Mouse (Mus musculus): ENCODE measurements around the gene Nt5e. TPM values are rescaled to one million over a fixed set of nuclear protein-coding genes. Genes with fewer than 3 reads are reported as not detected.
"Not testable (repeated sequence)": the region's sequence is repeated elsewhere in the genome, so short reads cannot be mapped to it uniquely, and the experiment has no call there.

Nt5e gene
- polyA plus RNA-seq (2014; fragmentation: Nextera tagmentation; extraction: Ambion mirVana): 21.4 and 21.6 TPM in 2 replicates

DNA sequence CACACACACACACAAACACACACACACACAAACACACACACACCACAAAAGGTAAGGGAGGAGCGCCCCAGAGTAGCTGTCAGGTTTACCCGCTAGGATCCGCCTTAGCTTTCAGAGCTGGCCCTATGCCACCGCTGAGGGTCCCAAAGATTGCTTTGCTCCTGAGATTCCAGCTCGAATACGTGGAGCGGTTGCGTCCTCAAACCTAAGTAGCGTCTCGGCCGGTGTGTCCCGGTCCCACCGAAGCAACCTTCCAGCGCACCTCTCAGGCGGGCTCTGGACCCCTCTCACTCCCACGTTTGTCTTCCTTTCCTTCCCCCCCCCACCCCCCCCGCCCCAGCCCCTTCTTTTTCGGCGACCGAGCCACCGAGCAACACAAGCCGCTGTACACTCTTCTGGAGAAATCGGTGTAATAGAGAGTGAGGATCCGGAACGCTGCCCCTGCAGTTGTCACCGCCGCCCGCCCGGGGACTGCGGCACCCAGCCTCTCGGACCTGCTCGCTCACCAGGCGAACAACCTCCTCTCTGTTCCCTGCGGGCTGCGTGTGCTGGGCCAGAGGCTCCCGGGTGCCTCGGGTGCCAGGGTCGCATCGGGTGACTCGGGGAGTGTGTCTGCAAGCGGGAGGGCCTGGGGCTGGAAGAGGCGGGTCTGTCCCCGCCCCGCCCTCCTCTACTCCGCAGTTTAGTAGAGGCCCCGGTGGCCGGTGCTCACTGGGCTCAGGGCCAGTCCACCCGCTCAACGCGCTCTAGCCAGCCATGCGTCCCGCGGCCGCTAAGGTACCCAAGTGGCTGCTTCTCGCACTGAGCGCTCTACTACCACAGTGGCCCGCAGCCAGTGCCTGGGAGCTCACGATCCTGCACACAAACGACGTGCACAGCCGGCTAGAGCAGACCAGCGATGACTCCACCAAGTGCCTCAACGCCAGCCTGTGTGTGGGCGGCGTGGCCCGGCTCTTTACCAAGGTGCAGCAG is at the start of gene Nt5e:
TSS of gene Nt5e (plus strand) at position 268 of the 972 bp plus-strand sequence.
- Histone ChIP-seq H3K4me2 (ENCODE audit: low read depth, low read length) (peak within 1 kb of the TSS; percentile 93), H3K9ac (ENCODE audit: low read depth, low read length) (peak within 1 kb of the TSS; percentile 65), H3K9me3 (ENCODE audit: control insufficient read depth, low read length) (no peaks in the 10 kb centered on the region), H3K27ac (replicated peaks; ENCODE audit: low read depth, low read length) (no peak within 1 kb of the TSS), H3K4me3 (ENCODE audit: low read depth, low read length) (peak within 1 kb of the TSS; percentile 55), H3K36me3 (ENCODE audit: control insufficient read depth, insufficient read depth, low read length) (no peaks in the 10 kb centered on the region), H3K4me1 (ENCODE audit: control insufficient read depth, insufficient read depth, low read length) (0 out of 2 replicates have a peak, but pooled peaks cover 3% of the 10 kb centered on the region), H3K27me3 (replicated peaks; ENCODE audit: control insufficient read depth, insufficient read depth, low read length) (peaks cover 13% of the 10 kb centered on the region)
- under 1% methylated on average over 49 of the region's 66 CpGs for WGBS
- DNase-seq (ENCODE audit: low spot score) (peak; percentile 81), ATAC-seq (ENCODE audit: low read depth) (peak; percentile 93)

DNA sequence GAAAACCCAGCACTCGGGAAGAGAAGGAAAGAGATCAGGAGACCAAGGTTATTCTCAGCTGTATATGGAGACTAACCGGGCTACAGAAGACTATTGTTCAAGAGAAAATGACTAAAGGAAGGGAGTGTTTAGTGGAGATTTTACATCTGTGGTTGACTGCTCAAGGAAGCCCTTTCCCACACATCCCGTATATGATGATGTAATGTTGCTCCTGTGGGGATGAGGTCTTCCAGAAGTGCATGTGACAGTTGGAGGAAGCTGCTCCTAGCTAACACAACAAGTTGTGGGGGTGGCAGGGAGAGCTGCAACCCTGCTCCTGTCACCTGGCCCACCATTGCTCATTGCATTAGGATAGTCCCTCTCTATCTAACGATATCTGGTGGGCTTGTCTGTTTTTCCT is 49.4 kb upstream of the Nt5e start:
- Histone ChIP-seq H3K4me3 (ENCODE audit: low read depth, low read length) (no peak overlapping the region), H3K4me2 (ENCODE audit: low read depth, low read length) (no peak overlapping the region), H3K4me1 (ENCODE audit: control insufficient read depth, insufficient read depth, low read length) (no peaks in the 10 kb centered on the region), H3K9me3 (ENCODE audit: control insufficient read depth, low read length) (no peaks in the 10 kb centered on the region), H3K9ac (ENCODE audit: low read depth, low read length) (no peak overlapping the region), H3K27ac (replicated peaks; ENCODE audit: low read depth, low read length) (no peak overlapping the region), H3K27me3 (replicated peaks; ENCODE audit: control insufficient read depth, insufficient read depth, low read length) (no peaks in the 10 kb centered on the region), H3K36me3 (ENCODE audit: control insufficient read depth, insufficient read depth, low read length) (no peaks in the 10 kb centered on the region)
- DNase-seq (ENCODE audit: low spot score): no peak
- WGBS: 85% methylated on average over 4 of the region's 4 CpGs
- ATAC-seq (ENCODE audit: low read depth): no peak

DNA sequence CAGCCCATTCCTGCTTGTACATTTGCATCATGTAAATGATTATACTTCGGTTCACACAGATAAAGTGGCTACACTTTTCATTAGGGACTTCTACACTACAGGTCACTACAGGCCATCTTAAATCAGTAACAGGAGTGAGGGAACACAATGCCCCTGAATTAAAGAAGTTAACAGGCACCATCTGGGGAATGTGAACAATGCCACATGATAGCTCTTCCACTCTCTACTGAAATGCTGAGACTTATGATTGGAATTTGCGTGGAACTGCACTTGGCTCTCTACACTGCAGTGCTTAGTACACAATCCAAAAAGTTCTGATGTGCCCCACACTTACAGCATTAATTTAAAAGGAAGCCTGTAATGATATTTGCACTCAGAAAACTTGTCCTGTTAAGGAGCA is 47.3 kb upstream of the Nt5e start:
- no peaks in the 10 kb centered on the region for H3K4me1 ChIP-seq (ENCODE audit: control insufficient read depth, insufficient read depth, low read length)
- H3K27ac ChIP-seq (replicated peaks; ENCODE audit: low read depth, low read length): no peak overlapping the region
- ATAC-seq (ENCODE audit: low read depth) (no peak), DNase-seq (ENCODE audit: low spot score) (peak; percentile 22)
- no peaks in the 10 kb centered on the region for H3K27me3 ChIP-seq (replicated peaks; ENCODE audit: control insufficient read depth, insufficient read depth, low read length)
- H3K9ac ChIP-seq (ENCODE audit: low read depth, low read length): no peak overlapping the region
- no peaks in the 10 kb centered on the region for H3K9me3 ChIP-seq (ENCODE audit: control insufficient read depth, low read length)
- no peaks in the 10 kb centered on the region for H3K36me3 ChIP-seq (ENCODE audit: control insufficient read depth, insufficient read depth, low read length)
- H3K4me3 ChIP-seq (ENCODE audit: low read depth, low read length): no peak overlapping the region
- 32% methylated on average over 2 of the region's 2 CpGs for WGBS
- H3K4me2 ChIP-seq (ENCODE audit: low read depth, low read length): no peak overlapping the region

DNA sequence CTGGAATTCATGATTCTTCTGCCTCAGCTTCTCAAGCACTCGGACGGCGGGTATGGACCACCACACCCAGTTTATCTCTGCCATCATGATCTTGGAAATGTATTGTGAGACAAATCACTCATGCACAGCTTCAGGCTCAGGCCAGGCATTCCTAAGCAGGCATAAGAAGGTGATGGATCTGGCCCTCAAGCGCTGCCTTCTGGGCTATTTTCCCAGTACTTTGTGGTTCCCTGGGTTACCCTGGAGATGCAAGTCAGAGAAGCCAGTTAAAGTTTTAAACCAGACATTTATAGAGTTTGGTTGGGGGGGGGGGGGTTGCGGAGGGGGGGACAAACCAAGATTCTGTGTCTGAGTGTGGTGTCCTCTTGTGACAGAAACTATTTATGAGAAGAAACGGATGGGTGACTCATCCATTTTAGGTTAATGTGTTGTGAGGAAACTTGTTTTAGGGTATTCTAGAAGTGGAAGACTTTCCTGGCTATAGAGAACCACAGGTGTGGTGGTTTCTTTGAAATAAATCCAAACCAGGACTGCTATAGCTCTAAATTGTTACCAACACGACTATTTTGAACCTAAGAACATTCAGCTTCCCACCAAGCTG is 37.3 kb upstream of the Nt5e start:
- Histone ChIP-seq H3K4me3 (ENCODE audit: low read depth, low read length) (no peak overlapping the region), H3K9ac (ENCODE audit: low read depth, low read length) (no peak overlapping the region), H3K9me3 (ENCODE audit: control insufficient read depth, low read length) (no peaks in the 10 kb centered on the region), H3K27ac (replicated peaks; ENCODE audit: low read depth, low read length) (no peak overlapping the region), H3K4me2 (ENCODE audit: low read depth, low read length) (no peak overlapping the region), H3K4me1 (ENCODE audit: control insufficient read depth, insufficient read depth, low read length) (no peaks in the 10 kb centered on the region), H3K27me3 (replicated peaks; ENCODE audit: control insufficient read depth, insufficient read depth, low read length) (no peaks in the 10 kb centered on the region), H3K36me3 (ENCODE audit: control insufficient read depth, insufficient read depth, low read length) (no peaks in the 10 kb centered on the region)
- DNase-seq (ENCODE audit: low spot score): no peak
- 81% methylated on average over 7 of the region's 7 CpGs for WGBS
- no peak for ATAC-seq (ENCODE audit: low read depth)

DNA sequence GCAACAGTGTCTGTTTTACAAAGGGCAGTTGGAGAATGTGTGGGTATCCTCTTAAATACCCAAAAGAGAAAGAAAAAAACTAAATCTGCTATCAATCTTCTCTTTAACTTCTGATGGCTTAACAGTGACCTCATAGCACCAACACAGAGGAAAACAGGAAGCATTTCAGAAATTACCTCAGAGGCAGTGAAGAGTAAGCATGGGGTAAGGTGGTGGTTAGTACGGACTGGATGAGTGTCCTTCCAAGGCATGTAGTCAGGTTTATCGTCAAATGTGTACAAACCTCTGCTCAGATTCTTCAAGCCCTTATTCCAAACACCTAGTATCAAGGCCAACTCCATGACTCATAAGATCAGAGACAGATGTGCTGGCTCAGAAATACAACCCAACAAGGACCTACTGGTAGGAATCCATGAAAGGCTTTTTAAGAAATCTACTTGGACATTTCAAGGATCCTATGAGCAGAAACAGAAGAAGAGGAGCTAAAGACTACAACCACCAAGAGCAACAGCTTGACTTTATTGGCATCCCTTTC is 34.1 kb upstream of the Nt5e start:
- WGBS: 84% methylated on average over 2 of the region's 2 CpGs
- Histone ChIP-seq H3K4me3 (ENCODE audit: low read depth, low read length) (no peak overlapping the region), H3K9me3 (ENCODE audit: control insufficient read depth, low read length) (no peaks in the 10 kb centered on the region), H3K4me1 (ENCODE audit: control insufficient read depth, insufficient read depth, low read length) (no peaks in the 10 kb centered on the region), H3K36me3 (ENCODE audit: control insufficient read depth, insufficient read depth, low read length) (no peaks in the 10 kb centered on the region), H3K4me2 (ENCODE audit: low read depth, low read length) (no peak overlapping the region), H3K9ac (ENCODE audit: low read depth, low read length) (no peak overlapping the region), H3K27me3 (replicated peaks; ENCODE audit: control insufficient read depth, insufficient read depth, low read length) (no peaks in the 10 kb centered on the region), H3K27ac (replicated peaks; ENCODE audit: low read depth, low read length) (no peak overlapping the region)
- DNase-seq (ENCODE audit: low spot score) (no peak), ATAC-seq (ENCODE audit: low read depth) (no peak)

DNA sequence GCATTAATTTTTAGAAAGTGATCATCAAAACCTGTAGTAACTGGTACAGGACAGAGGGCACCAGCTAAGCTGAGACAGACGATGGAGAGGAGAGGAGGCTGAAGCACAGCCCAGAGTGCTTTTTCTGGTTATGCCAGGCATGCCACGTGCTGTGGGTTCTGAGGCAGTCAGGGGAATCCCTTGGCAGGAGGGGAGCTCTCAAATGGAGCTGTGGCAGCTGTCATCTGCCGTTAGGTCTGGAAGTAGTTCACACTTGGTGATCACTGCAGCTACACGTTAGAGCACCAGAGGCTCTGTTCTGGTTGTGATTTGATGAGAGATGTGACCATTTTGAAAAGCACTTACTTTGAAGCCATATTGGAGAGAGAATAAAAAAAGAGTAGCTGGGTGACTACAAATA is 31.2 kb upstream of the Nt5e start:
- Histone ChIP-seq H3K27ac (replicated peaks; ENCODE audit: low read depth, low read length) (no peak overlapping the region), H3K9me3 (ENCODE audit: control insufficient read depth, low read length) (no peaks in the 10 kb centered on the region), H3K36me3 (ENCODE audit: control insufficient read depth, insufficient read depth, low read length) (no peaks in the 10 kb centered on the region), H3K4me2 (ENCODE audit: low read depth, low read length) (no peak overlapping the region), H3K9ac (ENCODE audit: low read depth, low read length) (no peak overlapping the region), H3K4me1 (ENCODE audit: control insufficient read depth, insufficient read depth, low read length) (no peaks in the 10 kb centered on the region), H3K4me3 (ENCODE audit: low read depth, low read length) (no peak overlapping the region), H3K27me3 (replicated peaks; ENCODE audit: control insufficient read depth, insufficient read depth, low read length) (no peaks in the 10 kb centered on the region)
- WGBS: 52% methylated on average over 4 of the region's 4 CpGs
- DNase-seq (ENCODE audit: low spot score) (peak; percentile 13), ATAC-seq (ENCODE audit: low read depth) (no peak)

DNA sequence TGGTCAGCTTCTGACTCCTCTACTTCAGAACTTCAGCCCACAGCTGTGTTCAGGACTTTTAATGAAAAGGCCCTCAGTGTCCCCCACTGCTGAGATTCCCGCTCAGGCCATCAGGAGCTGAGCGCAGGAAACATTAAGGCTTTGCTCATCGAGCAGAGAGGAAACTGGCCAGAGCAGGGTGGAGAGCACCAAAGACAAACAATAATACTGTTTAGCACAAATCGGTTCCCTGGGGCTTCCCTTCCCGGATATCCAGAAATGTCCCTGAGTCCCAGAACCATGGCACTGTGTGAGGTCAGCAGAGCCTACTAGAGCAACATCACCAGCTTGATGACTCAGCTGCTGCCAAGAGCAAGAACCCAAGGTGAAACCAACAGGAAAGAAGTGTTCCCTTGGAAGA is 30.7 kb upstream of the Nt5e start:
- Histone ChIP-seq H3K4me2 (ENCODE audit: low read depth, low read length) (no peak overlapping the region), H3K9ac (ENCODE audit: low read depth, low read length) (no peak overlapping the region), H3K36me3 (ENCODE audit: control insufficient read depth, insufficient read depth, low read length) (no peaks in the 10 kb centered on the region), H3K4me3 (ENCODE audit: low read depth, low read length) (no peak overlapping the region), H3K4me1 (ENCODE audit: control insufficient read depth, insufficient read depth, low read length) (no peaks in the 10 kb centered on the region), H3K27ac (replicated peaks; ENCODE audit: low read depth, low read length) (no peak overlapping the region), H3K9me3 (ENCODE audit: control insufficient read depth, low read length) (no peaks in the 10 kb centered on the region), H3K27me3 (replicated peaks; ENCODE audit: control insufficient read depth, insufficient read depth, low read length) (no peaks in the 10 kb centered on the region)
- 53% methylated on average over 5 of the region's 5 CpGs for WGBS
- peak; percentile 17 for DNase-seq (ENCODE audit: low spot score)
- no peak for ATAC-seq (ENCODE audit: low read depth)

DNA sequence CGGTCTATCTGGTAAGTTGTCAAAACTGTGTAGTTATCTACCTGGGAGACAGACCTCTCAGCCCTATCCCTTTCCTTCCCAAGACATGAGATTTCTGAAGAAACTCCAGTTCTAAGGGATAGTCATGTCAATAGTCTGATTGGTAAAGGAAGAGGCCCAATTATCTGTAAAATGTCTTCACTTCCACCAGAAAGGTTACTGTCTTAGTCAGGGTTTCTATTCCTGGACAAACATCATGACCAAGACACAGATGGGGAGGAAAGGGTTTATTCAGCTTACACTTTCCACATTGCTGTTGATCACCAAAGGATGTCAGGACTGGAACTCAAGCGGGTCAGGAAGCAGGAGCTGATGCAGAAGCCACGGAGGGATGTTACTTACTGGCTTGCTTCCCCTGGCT is 29.8 kb upstream of the Nt5e start:
- H3K27ac ChIP-seq (replicated peaks; ENCODE audit: low read depth, low read length); DNase-seq (ENCODE audit: low spot score); H3K9ac ChIP-seq (ENCODE audit: low read depth, low read length); H3K4me3 ChIP-seq (ENCODE audit: low read depth, low read length); H3K4me2 ChIP-seq (ENCODE audit: low read depth, low read length); H3K27me3 ChIP-seq (replicated peaks; ENCODE audit: control insufficient read depth, insufficient read depth, low read length); H3K4me1 ChIP-seq (ENCODE audit: control insufficient read depth, insufficient read depth, low read length); H3K9me3 ChIP-seq (ENCODE audit: control insufficient read depth, low read length); H3K36me3 ChIP-seq (ENCODE audit: control insufficient read depth, insufficient read depth, low read length); ATAC-seq (ENCODE audit: low read depth): not testable (repeated sequence)
- WGBS: 87% methylated on average over 3 of the region's 3 CpGs

All from embryonic facial prominence, embryonic 14.5 days (tissue).